Mouse (Mus musculus) embryonic facial prominence, embryonic 12.5 days (tissue): ENCODE data around the gene Fam19a2. TPM values are rescaled to one million over a fixed set of nuclear protein-coding genes. Genes with fewer than 3 reads are reported as not detected.

Experiments used
- ATAC-seq: fragments of 200-750 bp; cut with Nextera tagmentation; 2 replicates; pipeline ENCODE4 v1.8.0; 2017; ENCODE audit not compliant: insufficient number of reproducible peaks, insufficient read depth, low FRiP score, low TSS enrichment
- H3K27ac ChIP-seq: fragments of 300-500 bp; sonication (generic); 2 replicates; pipeline ENCODE4 v1.5.1; 2016; ENCODE audit warnings: mild to moderate bottlenecking
- H3K27me3 ChIP-seq: fragments of 300-500 bp; sonication (generic); 2 replicates; pipeline ENCODE4 v1.6.1; 2016; ENCODE audit warnings: mild to moderate bottlenecking, moderate library complexity
- H3K36me3 ChIP-seq: fragments of 300-500 bp; sonication (generic); 2 replicates; pipeline ENCODE4 v1.6.1; 2016; ENCODE audit warnings: mild to moderate bottlenecking
- H3K4me1 ChIP-seq: fragments of 300-500 bp; sonication (generic); 2 replicates; pipeline ENCODE4 v1.6.1; 2016
- H3K4me2 ChIP-seq: fragments of 300-500 bp; sonication (generic); replicated peaks from 2 replicates; pipeline ENCODE4 v1.6.1; 2016; ENCODE audit warnings: mild to moderate bottlenecking, moderate library complexity
- H3K4me3 ChIP-seq: fragments of 300-500 bp; sonication (generic); 2 replicates; pipeline ENCODE4 v1.5.1; 2016; ENCODE audit warnings: mild to moderate bottlenecking
- H3K9ac ChIP-seq: fragments of 300-500 bp; sonication (generic); 2 replicates; pipeline ENCODE4 v1.6.1; 2016; ENCODE audit warnings: mild to moderate bottlenecking, moderate library complexity
- H3K9me3 ChIP-seq: fragments of 300-500 bp; sonication (generic); 2 replicates; pipeline ENCODE4 v1.6.1; 2016; ENCODE audit warnings: mild to moderate bottlenecking, moderate library complexity
- WGBS: fragments of 180-500 bp; shearing (Covaris S2); methylation state at CpG from one replicate; pipeline ENCODE4 v1.1.7; 2016; 5-methylcytosine and 5-hydroxymethylcytosine counted together
- polyA plus RNA-seq: library from polyadenylated mRNA; unstranded; fragments of >200 nt; fragmentation: Nextera tagmentation; extraction: Ambion mirVana; gene quantifications from 2 replicates; pipeline ENCODE4 v1.2.1, GENCODE M21; 2016

Gene Fam19a2
- polyA plus RNA-seq, 1 experiment from 2014 or later: 11.0 TPM

DNA sequence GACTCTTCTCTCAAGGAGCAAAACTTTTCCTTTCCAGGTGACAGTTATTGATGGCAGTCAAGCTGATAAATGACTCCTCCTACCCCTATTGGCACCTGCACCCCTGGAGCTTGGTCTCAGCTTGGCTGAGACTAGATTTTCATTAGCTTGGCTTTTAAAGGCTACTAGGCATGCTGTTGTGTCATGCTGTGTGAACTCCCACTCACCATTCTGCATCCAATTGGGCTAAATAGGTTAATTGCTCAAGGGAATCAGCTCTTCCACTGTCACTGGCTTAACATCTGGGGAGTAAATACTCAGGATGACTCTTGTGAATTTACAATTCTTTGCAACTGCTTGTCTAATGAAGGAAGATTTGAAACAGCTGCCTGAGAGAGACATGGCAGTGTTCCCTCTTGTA is 407.4 kb downstream of the Fam19a2 start:
- Histone ChIP-seq H3K27ac (no peak overlapping the region), H3K9ac (no peak overlapping the region), H3K9me3 (no peaks in the 10 kb centered on the region), H3K4me1 (no peaks in the 10 kb centered on the region), H3K27me3 (no peaks in the 10 kb centered on the region), H3K36me3 (no peaks in the 10 kb centered on the region), H3K4me3 (no peak overlapping the region), H3K4me2 (no peak overlapping the region)
- ATAC-seq: no peak

DNA sequence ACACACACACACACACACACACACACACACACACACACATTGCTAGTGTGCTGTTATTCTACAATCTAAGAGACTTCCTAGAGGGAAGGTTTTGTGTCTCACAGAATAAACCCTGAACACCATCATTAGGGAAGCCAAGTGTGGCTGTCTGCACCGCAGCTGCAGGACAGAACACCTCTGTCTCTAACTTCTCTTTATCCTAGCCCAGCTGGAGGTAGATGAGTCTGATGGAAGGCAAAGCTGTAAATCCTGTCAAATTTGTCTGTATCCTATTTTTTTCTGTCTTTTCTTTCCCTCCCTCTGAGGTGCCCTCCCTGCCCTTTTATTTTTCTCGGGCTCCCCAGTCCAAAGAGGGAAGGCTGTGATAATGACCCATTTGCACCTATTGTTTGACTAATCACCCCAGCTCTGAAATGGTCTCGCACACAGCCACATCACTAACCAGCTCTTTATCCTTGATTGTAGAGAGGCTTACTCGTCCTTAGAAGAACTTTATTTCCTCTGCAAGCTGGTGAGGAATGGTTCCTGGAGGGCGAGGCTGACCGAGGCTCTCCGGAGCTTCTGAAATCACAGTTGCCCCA is 414.6 kb downstream of the Fam19a2 start:
- Histone ChIP-seq H3K9ac (no peak overlapping the region), H3K27me3 (no peaks in the 10 kb centered on the region), H3K27ac (no peak overlapping the region), H3K4me1 (0 out of 2 replicates have a peak, but pooled peaks cover 4% of the 10 kb centered on the region), H3K4me3 (no peak overlapping the region), H3K4me2 (no peak overlapping the region), H3K36me3 (no peaks in the 10 kb centered on the region), H3K9me3 (no peaks in the 10 kb centered on the region)
- ATAC-seq: no peak
- 10% methylated on average over 7 of the region's 7 CpGs for WGBS

DNA sequence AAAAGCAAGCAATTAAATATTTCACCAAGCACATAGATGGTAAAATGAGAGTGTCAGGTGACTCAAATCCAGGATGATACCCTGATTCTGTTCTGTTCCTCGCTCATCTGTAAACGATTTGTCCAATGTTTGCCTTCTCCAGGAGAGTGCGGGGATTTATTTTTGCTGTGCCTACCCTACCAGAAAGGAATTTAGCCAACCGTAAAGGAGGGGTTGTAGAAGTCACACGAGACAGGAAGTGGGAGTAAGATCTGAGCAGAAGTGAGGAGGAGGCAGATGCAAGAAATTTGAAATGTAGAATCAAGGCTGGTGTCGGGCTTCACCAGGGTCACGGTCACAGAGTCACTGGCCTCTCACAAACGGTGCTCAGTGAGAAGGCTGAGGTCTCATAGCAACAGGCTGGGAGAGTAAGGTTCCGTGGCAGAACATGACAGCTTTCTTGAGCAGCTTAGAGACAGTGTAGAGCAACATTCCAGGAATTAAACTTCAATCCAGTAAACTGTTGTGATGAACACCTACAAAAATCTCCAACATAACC is 419.0 kb downstream of the Fam19a2 start:
- no peak overlapping the region for H3K27ac ChIP-seq
- ATAC-seq: no peak
- H3K36me3 ChIP-seq: no peaks in the 10 kb centered on the region
- no peak overlapping the region for H3K4me3 ChIP-seq
- H3K9ac ChIP-seq: no peak overlapping the region
- no peak overlapping the region for H3K4me2 ChIP-seq
- 0 out of 2 replicates have a peak, but pooled peaks cover 4% of the 10 kb centered on the region for H3K4me1 ChIP-seq
- no peaks in the 10 kb centered on the region for H3K9me3 ChIP-seq
- WGBS: 23% methylated on average over 9 of the region's 9 CpGs
- no peaks in the 10 kb centered on the region for H3K27me3 ChIP-seq

DNA sequence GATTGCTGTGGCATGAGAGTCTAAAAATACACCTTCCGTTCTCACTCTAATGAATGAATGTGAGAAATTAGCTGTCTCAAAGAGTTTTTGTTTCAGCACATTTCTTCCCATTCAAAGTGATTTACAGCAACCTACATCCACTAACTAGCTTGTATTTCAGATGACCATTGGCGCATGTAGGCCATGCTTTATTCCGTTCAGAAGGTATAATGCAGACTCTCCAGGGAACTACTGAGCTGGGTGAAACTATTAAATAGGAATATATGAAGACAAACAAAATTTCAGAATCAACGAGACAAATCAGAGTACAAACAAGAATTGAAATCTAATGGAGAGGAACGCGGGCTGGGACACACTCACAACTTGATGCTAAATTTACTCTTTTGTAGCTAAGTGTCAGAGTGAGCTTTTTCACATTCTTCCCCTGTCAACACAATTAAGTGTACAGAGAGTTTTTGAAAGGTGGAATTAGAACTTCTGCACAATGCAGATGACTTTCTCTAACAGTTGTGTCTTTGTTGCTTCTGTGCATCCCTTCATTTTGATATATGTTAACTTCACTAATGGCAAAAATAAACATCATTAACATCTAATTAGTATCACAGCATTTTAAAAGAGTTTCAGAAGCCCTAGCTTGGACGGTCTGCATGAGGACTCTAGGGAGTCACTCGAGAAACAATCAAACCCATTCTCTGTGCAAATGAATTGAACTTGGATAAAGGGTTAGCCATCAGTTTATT is 428.6 kb downstream of the Fam19a2 start:
- Histone ChIP-seq H3K4me1 (no peaks in the 10 kb centered on the region), H3K27ac (no peak overlapping the region), H3K27me3 (no peaks in the 10 kb centered on the region), H3K9ac (no peak overlapping the region), H3K4me2 (no peak overlapping the region), H3K4me3 (no peak overlapping the region), H3K36me3 (no peaks in the 10 kb centered on the region), H3K9me3 (no peaks in the 10 kb centered on the region)
- ATAC-seq: no peak
- 76% methylated on average over 8 of the region's 8 CpGs for WGBS

DNA sequence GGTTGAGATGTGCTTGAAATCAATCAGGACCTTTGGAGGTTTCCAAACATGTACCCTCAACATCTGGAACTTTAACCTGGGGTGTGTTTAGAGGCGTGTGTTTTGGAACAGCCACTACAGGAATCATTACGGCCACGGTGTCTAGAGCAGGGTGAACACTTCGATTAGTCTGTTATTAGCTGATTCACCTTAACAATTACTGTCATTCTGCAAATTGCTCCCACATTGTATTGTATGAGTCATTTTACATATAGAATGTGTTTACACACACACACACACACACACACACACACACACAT is 429.1 kb downstream of the Fam19a2 start:
- ATAC-seq: no peak
- no peak overlapping the region for H3K4me2 ChIP-seq
- 80% methylated on average over 4 of the region's 4 CpGs for WGBS
- no peak overlapping the region for H3K27ac ChIP-seq
- H3K9ac ChIP-seq: no peak overlapping the region
- no peaks in the 10 kb centered on the region for H3K36me3 ChIP-seq
- H3K4me3 ChIP-seq: no peak overlapping the region
- H3K9me3 ChIP-seq: no peaks in the 10 kb centered on the region
- no peaks in the 10 kb centered on the region for H3K27me3 ChIP-seq
- no peaks in the 10 kb centered on the region for H3K4me1 ChIP-seq

DNA sequence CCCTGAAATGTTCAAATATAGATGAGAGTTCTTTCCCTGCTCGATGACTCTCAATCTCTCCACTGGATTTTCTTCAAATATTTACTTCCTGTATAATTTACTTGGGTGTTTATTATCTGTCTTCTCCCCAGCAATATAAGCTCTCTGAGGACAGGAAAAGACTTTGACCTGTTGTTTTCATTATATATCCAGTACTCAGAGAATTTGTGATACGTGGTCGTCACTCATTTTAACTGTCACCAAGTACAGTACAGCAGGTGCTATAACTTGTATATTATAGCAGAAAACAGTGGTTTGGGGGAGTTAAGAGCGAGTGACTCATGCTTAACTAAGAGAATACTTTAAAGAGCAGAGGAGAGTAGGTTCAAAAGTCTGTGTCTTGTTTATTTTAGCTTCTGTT is 438.8 kb downstream of the Fam19a2 start:
- Histone ChIP-seq H3K27ac (no peak overlapping the region), H3K36me3 (no peaks in the 10 kb centered on the region), H3K27me3 (no peaks in the 10 kb centered on the region), H3K9me3 (no peaks in the 10 kb centered on the region), H3K4me3 (no peak overlapping the region), H3K4me1 (no peaks in the 10 kb centered on the region), H3K9ac (no peak overlapping the region), H3K4me2 (no peak overlapping the region)
- no peak for ATAC-seq
- WGBS: 87% methylated on average over 4 of the region's 4 CpGs

DNA sequence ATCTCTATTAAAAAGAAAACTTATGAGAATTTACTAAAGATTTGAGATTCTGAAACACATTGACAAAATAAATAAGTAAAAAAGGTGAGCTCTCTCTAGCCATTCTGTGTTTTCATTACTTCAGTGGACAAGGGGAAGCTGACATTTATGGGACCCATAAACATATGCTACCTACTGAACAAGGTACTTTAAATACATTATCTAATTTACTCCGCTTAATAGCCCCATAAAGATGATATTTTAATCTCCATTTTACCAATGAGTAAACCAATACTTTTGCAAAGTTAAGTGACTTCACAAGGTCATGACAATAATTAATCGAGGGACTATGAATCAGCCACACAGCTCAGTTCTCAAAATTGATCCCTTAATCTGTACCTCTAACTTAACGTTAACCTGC is 443.2 kb downstream of the Fam19a2 start:
- H3K9me3 ChIP-seq: no peaks in the 10 kb centered on the region
- ATAC-seq: no peak
- no peaks in the 10 kb centered on the region for H3K36me3 ChIP-seq
- no peak overlapping the region for H3K27ac ChIP-seq
- no peaks in the 10 kb centered on the region for H3K27me3 ChIP-seq
- H3K4me2 ChIP-seq: no peak overlapping the region
- 90% methylated on average over 3 of the region's 3 CpGs for WGBS
- H3K4me3 ChIP-seq: no peak overlapping the region
- H3K4me1 ChIP-seq: no peaks in the 10 kb centered on the region
- no peak overlapping the region for H3K9ac ChIP-seq

DNA sequence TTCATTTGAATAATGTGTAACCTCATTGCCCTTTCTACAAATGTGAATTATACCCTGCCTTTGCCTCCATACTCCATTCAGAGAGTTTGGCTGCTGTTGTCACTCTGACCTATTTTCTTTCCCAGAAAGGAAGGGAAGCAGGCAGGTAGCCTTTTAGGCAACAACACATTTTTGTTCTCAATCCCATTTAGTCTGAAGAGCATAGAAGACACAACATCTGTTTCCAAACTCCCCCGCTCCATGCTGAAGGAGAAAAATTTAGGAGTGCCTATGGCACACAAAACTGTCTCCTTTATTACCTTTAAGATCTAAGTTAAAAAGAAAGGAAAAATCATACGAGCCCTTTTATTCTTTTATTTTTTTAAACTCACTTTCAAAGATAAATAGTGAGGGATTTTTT is 446.9 kb downstream of the Fam19a2 start:
- 86% methylated on average over 2 of the region's 2 CpGs for WGBS

DNA sequence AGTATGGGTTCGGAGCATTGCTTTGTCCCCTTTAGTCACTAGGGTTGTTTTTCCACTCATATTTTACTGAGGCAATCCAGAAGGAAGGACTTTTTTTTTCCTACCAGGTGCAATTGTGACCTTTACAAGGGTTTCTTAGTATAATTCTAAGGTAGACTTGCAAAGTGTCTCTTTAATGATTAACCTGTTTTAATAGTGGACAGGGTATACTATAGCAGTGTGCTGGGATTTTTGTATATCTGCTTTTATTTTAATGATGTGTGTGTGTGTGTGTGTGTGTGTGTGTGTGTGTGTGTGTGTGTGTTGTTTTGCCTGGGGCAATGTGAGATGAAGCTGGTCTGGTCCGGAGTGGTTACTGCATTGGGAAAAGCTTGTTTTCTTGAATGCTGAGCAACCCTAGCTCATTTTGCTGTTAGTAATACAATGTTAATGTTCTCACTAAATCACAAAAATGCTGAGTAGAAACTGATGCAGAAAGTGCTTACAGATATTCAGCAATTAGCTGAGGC is 458.2 kb downstream of the Fam19a2 start:
- H3K4me1 ChIP-seq: no peaks in the 10 kb centered on the region
- H3K27ac ChIP-seq: no peak overlapping the region
- no peaks in the 10 kb centered on the region for H3K36me3 ChIP-seq
- ATAC-seq: no peak
- H3K9ac ChIP-seq: no peak overlapping the region
- 74% methylated on average over 2 of the region's 2 CpGs for WGBS
- H3K9me3 ChIP-seq: no peaks in the 10 kb centered on the region
- H3K4me2 ChIP-seq: no peak overlapping the region
- no peaks in the 10 kb centered on the region for H3K27me3 ChIP-seq
- no peak overlapping the region for H3K4me3 ChIP-seq

More for the DNA sequence above, 446.9 kb downstream of the Fam19a2 start:
- Histone ChIP-seq H3K4me2 (no peak overlapping the region), H3K9ac (no peak overlapping the region), H3K9me3 (no peaks in the 10 kb centered on the region), H3K4me3 (no peak overlapping the region), H3K27me3 (no peaks in the 10 kb centered on the region), H3K36me3 (no peaks in the 10 kb centered on the region), H3K27ac (no peak overlapping the region), H3K4me1 (no peaks in the 10 kb centered on the region)
- no peak for ATAC-seq

DNA sequence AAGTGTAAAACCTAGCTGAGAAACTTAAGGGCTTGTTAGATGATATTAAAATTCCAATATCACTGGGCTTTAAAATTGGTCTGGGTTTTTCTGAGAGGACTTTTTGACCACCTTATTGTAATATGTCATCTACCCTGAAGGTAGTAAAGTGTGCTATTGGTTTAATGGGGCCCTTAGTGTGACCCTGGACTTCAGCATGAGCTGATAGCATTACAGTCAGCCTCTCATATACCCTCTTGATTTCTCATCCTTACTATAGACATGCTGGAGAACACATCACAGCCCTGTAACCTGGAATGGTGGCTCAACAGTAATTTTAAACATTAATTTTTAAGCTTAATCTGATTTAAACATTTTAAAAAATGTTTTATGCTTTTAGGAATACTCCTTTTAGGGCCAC is 459.8 kb downstream of the Fam19a2 start:
- H3K4me2 ChIP-seq: no peak overlapping the region
- no peaks in the 10 kb centered on the region for H3K36me3 ChIP-seq
- no peak overlapping the region for H3K4me3 ChIP-seq
- no peaks in the 10 kb centered on the region for H3K4me1 ChIP-seq
- no peaks in the 10 kb centered on the region for H3K27me3 ChIP-seq
- no peaks in the 10 kb centered on the region for H3K9me3 ChIP-seq
- H3K9ac ChIP-seq: no peak overlapping the region
- ATAC-seq: no peak
- H3K27ac ChIP-seq: no peak overlapping the region

DNA sequence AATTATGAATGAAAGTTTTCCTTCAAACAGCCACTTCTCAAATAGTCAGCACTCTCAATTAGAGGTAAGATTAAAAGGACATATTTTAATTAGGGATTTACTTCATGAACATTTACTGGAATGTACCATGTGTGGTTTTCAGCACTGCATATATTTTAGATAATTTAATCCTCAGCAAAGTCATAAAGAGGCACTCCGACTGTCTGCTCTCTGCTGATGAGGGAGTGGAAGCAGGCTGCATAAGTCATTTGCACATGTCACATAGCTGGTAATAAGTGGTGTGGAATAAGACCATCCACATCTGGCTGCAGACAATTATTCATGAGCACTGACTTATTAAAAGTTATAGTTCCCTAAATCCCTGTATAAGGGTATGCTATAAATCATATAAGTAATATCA is 484.5 kb downstream of the Fam19a2 start:
- Histone ChIP-seq H3K27ac (no peak overlapping the region), H3K4me2 (no peak overlapping the region), H3K4me1 (no peaks in the 10 kb centered on the region), H3K36me3 (no peaks in the 10 kb centered on the region), H3K4me3 (no peak overlapping the region), H3K9me3 (no peaks in the 10 kb centered on the region), H3K27me3 (no peaks in the 10 kb centered on the region), H3K9ac (no peak overlapping the region)
- ATAC-seq: no peak
- WGBS: 83% methylated on average over 1 of the region's 1 CpGs

DNA sequence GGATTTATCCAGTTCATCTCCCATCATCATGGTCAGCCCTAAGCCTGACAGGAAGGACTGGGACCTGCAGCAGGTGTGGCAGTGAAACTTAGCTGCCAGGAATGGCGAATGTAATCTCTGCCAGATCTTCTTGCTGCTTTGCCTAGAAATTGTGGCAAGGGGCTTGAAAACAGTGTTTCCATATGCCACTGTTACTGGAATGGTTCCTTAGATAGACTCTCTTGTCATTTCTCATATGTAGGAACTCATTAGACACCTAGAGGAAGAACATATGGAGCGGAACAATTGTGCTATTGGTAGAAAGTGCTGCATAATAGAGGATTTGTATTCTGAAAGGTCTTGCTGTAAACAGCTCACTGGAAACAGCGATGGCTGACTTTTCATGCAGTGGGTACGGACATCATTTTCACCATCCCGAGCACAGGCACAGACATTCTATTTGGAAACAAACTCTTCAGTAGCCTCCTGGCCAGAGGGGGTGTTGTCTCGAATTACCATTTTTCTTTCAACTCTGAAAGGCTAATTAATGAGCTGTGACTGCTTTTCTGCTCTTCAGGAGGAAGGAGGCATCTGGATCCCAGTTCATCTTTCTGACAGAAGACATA is 488.0 kb downstream of the Fam19a2 start:
- ATAC-seq: no peak
- H3K27me3 ChIP-seq: no peaks in the 10 kb centered on the region
- H3K4me3 ChIP-seq: no peak overlapping the region
- WGBS: 49% methylated on average over 6 of the region's 6 CpGs
- no peaks in the 10 kb centered on the region for H3K36me3 ChIP-seq
- H3K9me3 ChIP-seq: no peaks in the 10 kb centered on the region
- H3K4me1 ChIP-seq: no peaks in the 10 kb centered on the region
- no peak overlapping the region for H3K9ac ChIP-seq
- H3K27ac ChIP-seq: no peak overlapping the region
- no peak overlapping the region for H3K4me2 ChIP-seq
